Mouse (Mus musculus): ENCODE results near the gene Evi5. TPM values are rescaled to one million over a fixed set of nuclear protein-coding genes. Genes with fewer than 3 reads are reported as not detected.

Evi5 gene
- polyA plus RNA-seq (2015; fragmentation: Nextera tagmentation; extraction: Ambion mirVana) = 74.0 and 78.2 TPM in 2 replicates

GRCm38 (mm10) chr5:107874561-107875260 is at the start of gene Evi5:
TSS of gene Evi5 (minus strand) at chr5:107875107.
- Histone ChIP-seq H3K27ac (ENCODE audit: low read length) (no peak within 1 kb of the TSS), H3K9ac (replicated peaks; ENCODE audit: low read depth) (no peak within 1 kb of the TSS)
- peak; percentile 72 for DNase-seq (ENCODE audit: low spot score)

GRCm38 (mm10) chr5:107924564-107924963 is 49.7 kb upstream of the Evi5 start:
- Histone ChIP-seq H3K4me1 (ENCODE audit: insufficient read depth, low read depth, low read length) (no peaks in the 10 kb centered on the region), H3K4me3 (ENCODE audit: low read depth, low read length) (no peak overlapping the region), H3K4me2 (replicated peaks; ENCODE audit: low read depth, low read length) (no peak overlapping the region), H3K27me3 (replicated peaks; ENCODE audit: insufficient read depth, low read length) (no peaks in the 10 kb centered on the region), H3K36me3 (ENCODE audit: insufficient read depth, low read length) (no peaks in the 10 kb centered on the region), H3K9ac (replicated peaks; ENCODE audit: low read depth) (no peak overlapping the region), H3K27ac (ENCODE audit: low read length) (no peak overlapping the region), H3K9me3 (ENCODE audit: low read length) (no peaks in the 10 kb centered on the region)
- DNase-seq (ENCODE audit: low spot score) (no peak), ATAC-seq (no peak)
- 78% methylated on average over 8 of the region's 8 CpGs for WGBS
- TF ChIP-seq EP300 (IDR thresholded peaks at IDR 0.05) (no peak), CTCF (IDR thresholded peaks at IDR 0.05) (no peak)

More at GRCm38 (mm10) chr5:107874561-107875260, at the start of gene Evi5:
- no peaks in the 10 kb centered on the region for H3K9me3 ChIP-seq (ENCODE audit: low read length)
- H3K27me3 ChIP-seq (replicated peaks; ENCODE audit: insufficient read depth, low read length) = no peaks in the 10 kb centered on the region
- WGBS = 29% methylated on average over 4 of the region's 4 CpGs
- no peaks in the 10 kb centered on the region for H3K4me1 ChIP-seq (ENCODE audit: insufficient read depth, low read depth, low read length)
- H3K4me2 ChIP-seq (replicated peaks; ENCODE audit: low read depth, low read length) = no peak within 1 kb of the TSS
- H3K36me3 ChIP-seq (ENCODE audit: insufficient read depth, low read length) = no peaks in the 10 kb centered on the region
- no peak within 1 kb of the TSS for H3K4me3 ChIP-seq (ENCODE audit: low read depth, low read length)
- peak; percentile 56; the same call in 1 of the 2 replicates for ATAC-seq
- TF ChIP-seq CTCF (IDR thresholded peaks at IDR 0.05) (no peak), EP300 (IDR thresholded peaks at IDR 0.05) (no peak)

GRCm38 (mm10) chr5:107922836-107923235 is 47.9 kb upstream of the Evi5 start:
- WGBS = 89% methylated on average over 1 of the region's 1 CpGs

GRCm38 (mm10) chr5:107921400-107922252 is 46.7 kb upstream of the Evi5 start:
- H3K36me3 ChIP-seq (ENCODE audit: insufficient read depth, low read length) = no peaks in the 10 kb centered on the region
- no peak overlapping the region for H3K9ac ChIP-seq (replicated peaks; ENCODE audit: low read depth)
- WGBS = 63% methylated on average over 2 of the region's 2 CpGs
- no peak for TF ChIP-seq EP300 (IDR thresholded peaks at IDR 0.05)
- TF ChIP-seq CTCF (IDR thresholded peaks at IDR 0.05) = peak; percentile 94
- no peak overlapping the region for H3K4me3 ChIP-seq (ENCODE audit: low read depth, low read length)
- H3K27ac ChIP-seq (ENCODE audit: low read length) = no peak overlapping the region
- H3K4me1 ChIP-seq (ENCODE audit: insufficient read depth, low read depth, low read length) = no peaks in the 10 kb centered on the region
- H3K27me3 ChIP-seq (replicated peaks; ENCODE audit: insufficient read depth, low read length) = no peaks in the 10 kb centered on the region
- no peak overlapping the region for H3K4me2 ChIP-seq (replicated peaks; ENCODE audit: low read depth, low read length)
- H3K9me3 ChIP-seq (ENCODE audit: low read length) = no peaks in the 10 kb centered on the region
- DNase-seq (ENCODE audit: low spot score) = peak; percentile 94
- peak; percentile 61 for ATAC-seq

More at GRCm38 (mm10) chr5:107922836-107923235, 47.9 kb upstream of the Evi5 start:
- DNase-seq (ENCODE audit: low spot score) (peak; percentile 28), ATAC-seq (no peak)
- no peak overlapping the region for H3K27ac ChIP-seq (ENCODE audit: low read length)
- no peak overlapping the region for H3K9ac ChIP-seq (replicated peaks; ENCODE audit: low read depth)
- H3K4me2 ChIP-seq (replicated peaks; ENCODE audit: low read depth, low read length) = no peak overlapping the region
- TF ChIP-seq CTCF (IDR thresholded peaks at IDR 0.05) (no peak), EP300 (IDR thresholded peaks at IDR 0.05) (no peak)
- no peaks in the 10 kb centered on the region for H3K36me3 ChIP-seq (ENCODE audit: insufficient read depth, low read length)
- H3K27me3 ChIP-seq (replicated peaks; ENCODE audit: insufficient read depth, low read length) = no peaks in the 10 kb centered on the region
- H3K4me3 ChIP-seq (ENCODE audit: low read depth, low read length) = no peak overlapping the region
- H3K4me1 ChIP-seq (ENCODE audit: insufficient read depth, low read depth, low read length) = no peaks in the 10 kb centered on the region
- H3K9me3 ChIP-seq (ENCODE audit: low read length) = no peaks in the 10 kb centered on the region

- H3K9ac ChIP-seq (replicated peaks; ENCODE audit: low read depth) = no peak overlapping the region
- H3K27me3 ChIP-seq (replicated peaks; ENCODE audit: insufficient read depth, low read length) = no peaks in the 10 kb centered on the region
- 54% methylated on average over 4 of the region's 4 CpGs for WGBS
- no peak overlapping the region for H3K4me3 ChIP-seq (ENCODE audit: low read depth, low read length)
- H3K27ac ChIP-seq (ENCODE audit: low read length) = no peak overlapping the region
- no peak overlapping the region for H3K4me2 ChIP-seq (replicated peaks; ENCODE audit: low read depth, low read length)
- no peaks in the 10 kb centered on the region for H3K36me3 ChIP-seq (ENCODE audit: insufficient read depth, low read length)
- H3K9me3 ChIP-seq (ENCODE audit: low read length) = no peaks in the 10 kb centered on the region
- H3K4me1 ChIP-seq (ENCODE audit: insufficient read depth, low read depth, low read length) = no peaks in the 10 kb centered on the region
- ATAC-seq (no peak), DNase-seq (ENCODE audit: low spot score) (no peak)
- TF ChIP-seq EP300 (IDR thresholded peaks at IDR 0.05) = no peak
- TF ChIP-seq CTCF (IDR thresholded peaks at IDR 0.05) = no peak
These were observed 40.4 kb upstream of the Evi5 start for GRCm38 (mm10) chr5:107915280-107915679.

GRCm38 (mm10) chr5:107911012-107911411 is 36.1 kb upstream of the Evi5 start:
- no peak for DNase-seq (ENCODE audit: low spot score)
- Histone ChIP-seq H3K9ac (replicated peaks; ENCODE audit: low read depth) (no peak overlapping the region), H3K4me3 (ENCODE audit: low read depth, low read length) (no peak overlapping the region), H3K36me3 (ENCODE audit: insufficient read depth, low read length) (peaks cover 23% of the 10 kb centered on the region), H3K9me3 (ENCODE audit: low read length) (no peaks in the 10 kb centered on the region), H3K27ac (ENCODE audit: low read length) (no peak overlapping the region), H3K4me1 (ENCODE audit: insufficient read depth, low read depth, low read length) (no peaks in the 10 kb centered on the region), H3K27me3 (replicated peaks; ENCODE audit: insufficient read depth, low read length) (no peaks in the 10 kb centered on the region), H3K4me2 (replicated peaks; ENCODE audit: low read depth, low read length) (no peak overlapping the region)
- ATAC-seq = no peak
- 88% methylated on average over 5 of the region's 5 CpGs for WGBS
- TF ChIP-seq EP300 (IDR thresholded peaks at IDR 0.05) (no peak), CTCF (IDR thresholded peaks at IDR 0.05) (no peak)

All from lung, postnatal 0 days (tissue).